Mouse (Mus musculus): ENCODE data around the gene Hba-x.

GRCm38 (mm10) chr11:32276347-32276746 lies at the start of gene Hba-x:
- TF ChIP-seq CTCF (IDR thresholded peaks at IDR 0.05; ENCODE audit: low read depth, low read length) (no peak), POLR2A (IDR thresholded peaks at IDR 0.05; ENCODE audit: insufficient read depth, low read length) (no peak), EP300 (IDR thresholded peaks at IDR 0.05; ENCODE audit: insufficient read depth, low read depth, low read length) (no peak)
